Mouse (Mus musculus) lung, adult 2 months (tissue): ENCODE results near the gene Chrnd.

Source experiments
- CTCF ChIP-seq: fragments of 200-500 bp; IDR thresholded peaks from 2 replicates; pipeline ENCODE4 v1.5.1; 2011; ENCODE audit warnings: mild to moderate bottlenecking, low read length, control low read depth; ENCODE audit not compliant: insufficient read depth
- POLR2A ChIP-seq: fragments of 200-500 bp; IDR thresholded peaks from 2 replicates; pipeline ENCODE4 v1.6.1; 2011; ENCODE audit warnings: low read depth, mild to moderate bottlenecking, control low read depth, low read length, borderline replicate concordance; ENCODE audit errors: extremely low read depth

- TF ChIP-seq CTCF, result no peak
- no peak for TF ChIP-seq POLR2A
These were observed 26.1 kb upstream of the Chrnd start for GRCm38 (mm10) chr1:87164164-87164795.
